Mouse (Mus musculus) small intestine, adult 10 weeks (tissue): ENCODE data around the gene Zfp583. TPM values are rescaled to one million over a fixed set of nuclear protein-coding genes. Genes with fewer than 3 reads are reported as not detected.

Experiments used
- polyA plus RNA-seq: library from polyadenylated mRNA; stranded (reverse); fragments of 350-450 nt; fragmentation: Illumina TruSeq; extraction: RNeasy Lipid Tissue Mini Kit (QIAGEN cat#74804); gene quantifications from one replicate; pipeline ENCODE4 v1.2.3, GENCODE M21; 2014; ENCODE audit warnings: low replicate concordance

Zfp583 gene
- polyA plus RNA-seq = 2.0 TPM

GRCm38 (mm10) chr7:6331233-6331956 lies at the start of gene Zfp583:
Zfp583 (minus strand) TSS chr7:6331285.

GRCm38 (mm10) chr7:6363047-6363488 lies 32.0 kb upstream of the Zfp583 start, which contains the start of gene Zfp78:
Zfp78 (plus strand) TSS chr7:6363280.

GRCm38 (mm10) chr7:6343501-6344071 lies 12.5 kb upstream of the Zfp583 start, which contains the start of gene Gm3854:
Gm3854 (plus strand) TSS chr7:6343759.

DNA sequence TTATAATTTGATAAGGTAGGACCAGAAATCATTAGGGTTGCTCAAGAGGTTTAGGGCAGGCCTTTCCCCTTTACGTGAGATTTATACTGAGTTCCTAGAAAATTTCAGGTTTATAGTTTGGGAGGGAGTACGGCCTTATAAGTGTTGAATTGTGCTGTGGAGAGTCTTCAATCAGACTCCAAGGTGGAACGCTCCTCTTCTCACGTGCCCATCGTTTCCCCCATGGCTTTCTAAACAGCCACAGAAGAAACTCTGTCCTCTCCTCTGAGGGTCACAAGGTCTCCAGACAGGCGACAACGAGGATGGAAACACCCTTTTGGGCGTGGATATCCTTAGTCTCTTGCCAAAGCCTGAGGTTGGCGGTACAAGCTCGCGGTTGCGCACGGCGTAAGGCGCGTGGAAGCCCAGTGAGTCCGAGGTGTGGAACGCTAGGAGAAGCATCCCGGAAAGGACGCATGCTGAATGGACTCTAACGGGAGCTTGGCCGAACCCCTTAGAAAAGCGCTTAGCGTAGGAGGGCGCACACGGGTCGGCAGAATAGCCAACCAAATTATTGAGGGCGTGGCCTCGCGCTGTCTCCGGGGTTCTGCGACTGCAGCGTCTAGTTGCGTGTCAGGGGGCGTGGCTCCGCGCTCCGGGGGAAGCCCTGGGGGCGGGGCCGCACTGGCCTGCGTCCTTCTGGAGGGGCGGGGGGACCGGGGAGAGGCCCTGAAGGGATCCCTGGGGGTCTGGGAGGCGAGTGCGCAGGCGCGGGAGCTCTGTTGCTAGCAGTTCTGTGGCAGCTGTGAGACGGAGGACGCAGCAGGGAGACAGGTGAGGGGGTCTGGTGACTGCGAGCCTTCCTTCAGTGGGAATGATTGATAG lies 45.0 kb downstream of the Zfp583 start, which contains the start of gene Zfp667:
Zfp667 (plus strand) TSS at position 738 of the 864 bp plus-strand sequence.

Other genes starting within 250 kb of the Zfp583 start
- gene Zfp787, start 175.3 kb downstream of the Zfp583 start, polyA plus RNA-seq = 3.9 TPM
- 2.0 TPM for gene Zfp444, start 159.1 kb downstream of the Zfp583 start, polyA plus RNA-seq
- not detected for gene Galp, start 134.2 kb downstream of the Zfp583 start, polyA plus RNA-seq
- not detected for gene Zscan5b, start 109.0 kb downstream of the Zfp583 start, polyA plus RNA-seq
- gene Epp13, start 78.6 kb downstream of the Zfp583 start, polyA plus RNA-seq = not detected
- gene Zfp667, start 44.7 kb downstream of the Zfp583 start, polyA plus RNA-seq = 3.2 TPM
- gene Gm3854, start 12.5 kb upstream of the Zfp583 start, polyA plus RNA-seq = not detected
- gene Zfp78, start 32.0 kb upstream of the Zfp583 start, polyA plus RNA-seq = 2.0 TPM
- gene Zfp28, start 52.0 kb upstream of the Zfp583 start, polyA plus RNA-seq = 7.4 TPM
- gene Smim17, start 67.4 kb upstream of the Zfp583 start, polyA plus RNA-seq = not detected
- gene Gm20715, start 79.0 kb upstream of the Zfp583 start, polyA plus RNA-seq = not detected
- not detected for gene Olfr1344, start 107.4 kb upstream of the Zfp583 start, polyA plus RNA-seq
- gene Olfr1336, start 124.9 kb upstream of the Zfp583 start, polyA plus RNA-seq = not detected
- not detected for gene Olfr1346, start 135.8 kb upstream of the Zfp583 start, polyA plus RNA-seq
- gene Olfr5, start 155.7 kb upstream of the Zfp583 start, polyA plus RNA-seq = not detected
- not detected for gene Olfr1347, start 168.5 kb upstream of the Zfp583 start, polyA plus RNA-seq
- not detected for gene Olfr1348, start 177.5 kb upstream of the Zfp583 start, polyA plus RNA-seq
- not detected for gene Olfr1349, start 191.7 kb upstream of the Zfp583 start, polyA plus RNA-seq
- not detected for gene Olfr1350, start 233.6 kb upstream of the Zfp583 start, polyA plus RNA-seq